Mouse (Mus musculus) lung, postnatal 0 days (tissue): Measurements from ENCODE around the gene Agbl1.

ENCODE experiments used
- CTCF ChIP-seq: IDR thresholded peaks from 2 replicates; pipeline ENCODE4 v1.5.1; 2016; ENCODE audit warnings: antibody characterized with exemption, mild to moderate bottlenecking
- EP300 ChIP-seq: IDR thresholded peaks from 2 replicates; pipeline ENCODE4 v1.6.1; 2016; ENCODE audit warnings: antibody characterized with exemption, mild to moderate bottlenecking, control low read depth

- TF ChIP-seq EP300 (no peak), CTCF (no peak)
Measured at GRCm38 (mm10) chr7:76416084-76416597, 186.5 kb downstream of the Agbl1 start.
